Comparison of ENCODE assay signal across 9 mouse cellular contexts in genomic region chr5:72558716-72559526, GRCm38 (mm10). TPM values are rescaled to one million over a fixed set of nuclear protein-coding genes. Genes with fewer than 3 reads are reported as not detected.
A peak's percentile ranks its signal among the peaks of the same experiment; 100 is the strongest.
DNase-seq lines count a peak whose midpoint lies in the region; ATAC-seq and TF ChIP-seq lines count a peak whose summit lies in the region.
"Had no signal": no experiment of that assay in that cellular context is flagged by ENCODE, and none has a peak within 500 bp of the region (broad histone marks: within the 10 kb centered on the region; RNA-seq: fewer than 3 reads in every experiment).

No protein-coding gene starts in this region.

- H3K4me1 ChIP-seq in forebrain, embryonic 15.5 days: peaks cover 17% of the 10 kb centered on the region
- peaks cover 9% of the 10 kb centered on the region for H3K4me1 ChIP-seq in hindbrain, postnatal 0 days (ENCODE audit: insufficient read depth, low read length)
- peaks cover 7% of the 10 kb centered on the region; the same call in 1 of the 2 replicates for H3K4me1 ChIP-seq in stomach, embryonic 14.5 days (ENCODE audit: control insufficient read depth, insufficient read depth, low read length)

- no peaks in the 10 kb centered on the region for H3K27me3 ChIP-seq in forebrain, embryonic 15.5 days
- H3K27me3 ChIP-seq in hindbrain, postnatal 0 days (ENCODE audit: insufficient read depth, low read length): no peaks in the 10 kb centered on the region
- no peaks in the 10 kb centered on the region for H3K27me3 ChIP-seq in stomach, embryonic 14.5 days (ENCODE audit: control insufficient read depth, insufficient read depth, low read length)

- TF ChIP-seq CTCF in hindbrain, postnatal 0 days (IDR thresholded peaks at IDR 0.05; ENCODE audit: low read depth): no peak

- H3K4me3 ChIP-seq in forebrain, embryonic 15.5 days: peak overlapping the region; percentile 80
- peak overlapping the region; percentile 96 for H3K4me3 ChIP-seq in hindbrain, postnatal 0 days (ENCODE audit: low read length)
- peak overlapping the region; percentile 61 for H3K4me3 ChIP-seq in macrophage (ENCODE audit: inconsistent target)
- peak overlapping the region; percentile 90 for H3K4me3 ChIP-seq in stomach, embryonic 14.5 days (ENCODE audit: low read depth, low read length)

- under 1% methylated on average over 57 of the region's 57 CpGs for WGBS in forebrain, embryonic 15.5 days
- WGBS in hindbrain, postnatal 0 days: under 1% methylated on average over 57 of the region's 57 CpGs
- 5% methylated on average over 54 of the region's 57 CpGs for WGBS in macrophage (ENCODE audit: missing documents)
- WGBS in stomach, embryonic 14.5 days: 1% methylated on average over 57 of the region's 57 CpGs

- ATAC-seq in forebrain, embryonic 15.5 days (replicated peaks): peak; percentile 80
- ATAC-seq in hindbrain, postnatal 0 days: peak; percentile 83
- peak; percentile 68 for ATAC-seq in stomach, embryonic 14.5 days (ENCODE audit: insufficient number of reproducible peaks, insufficient read depth, low FRiP score, low read depth)

- H3K79me2 ChIP-seq in macrophage (ENCODE audit: inconsistent target): peaks cover 53% of the 10 kb centered on the region

- peak; percentile 52 to 54 for DNase-seq in adrenal gland, adult 18-20 months (ENCODE audit: low spot score in 2 of 2)
- no peak for DNase-seq in adrenal gland, postnatal 25 days
- peak; percentile 53 for DNase-seq in retina, embryonic 14.5 days (ENCODE audit: low spot score)
- DNase-seq in retina, postnatal 1 day: no peak
- peak; percentile 24 for DNase-seq in hindbrain, postnatal 0 days (ENCODE audit: low spot score)

- peak overlapping the region; percentile 63 for H3K27ac ChIP-seq in forebrain, embryonic 15.5 days (replicated peaks)
- H3K27ac ChIP-seq in hindbrain, postnatal 0 days: peak overlapping the region; percentile 82
- peak overlapping the region; percentile 61 for H3K27ac ChIP-seq in macrophage
- peak overlapping the region; percentile 56 for H3K27ac ChIP-seq in stomach, embryonic 14.5 days (ENCODE audit: low read length)

- H3K36me3 ChIP-seq in forebrain, embryonic 15.5 days: peaks cover 5% of the 10 kb centered on the region; the same call in 1 of the 2 replicates
- no peaks in the 10 kb centered on the region for H3K36me3 ChIP-seq in hindbrain, postnatal 0 days (ENCODE audit: insufficient read depth, low read length)
- H3K36me3 ChIP-seq in macrophage (ENCODE audit: inconsistent target): no peaks in the 10 kb centered on the region
- peaks cover 2% of the 10 kb centered on the region; the same call in 1 of the 2 replicates for H3K36me3 ChIP-seq in stomach, embryonic 14.5 days (ENCODE audit: control insufficient read depth, insufficient read depth, low read length)

- H3K9ac ChIP-seq in forebrain, embryonic 15.5 days (replicated peaks): peak overlapping the region; percentile 85
- H3K9ac ChIP-seq in hindbrain, postnatal 0 days (replicated peaks; ENCODE audit: low read length): peak overlapping the region; percentile 88
- peak overlapping the region; percentile 82 for H3K9ac ChIP-seq in stomach, embryonic 14.5 days (replicated peaks; ENCODE audit: low read depth, low read length)

- H3K9me3 ChIP-seq in forebrain, embryonic 15.5 days: no peaks in the 10 kb centered on the region
- H3K9me3 ChIP-seq in hindbrain, postnatal 0 days (ENCODE audit: low read length): no peaks in the 10 kb centered on the region
- H3K9me3 ChIP-seq in stomach, embryonic 14.5 days (ENCODE audit: control insufficient read depth, low read depth, low read length): no peaks in the 10 kb centered on the region

- peak overlapping the region; percentile 73 for H3K4me2 ChIP-seq in forebrain, embryonic 15.5 days (replicated peaks)
- H3K4me2 ChIP-seq in hindbrain, postnatal 0 days (ENCODE audit: low read depth, low read length): peak overlapping the region; percentile 84
- H3K4me2 ChIP-seq in stomach, embryonic 14.5 days (replicated peaks; ENCODE audit: low read depth, low read length): peak overlapping the region; percentile 62

RNA-seq across cellular contexts. Expression of gene Nfxl1, which starts 0.6 kb away (rescaled TPM):
- 10 to 100 TPM; 11.9 to 13.5 TPM for total RNA-seq in adrenal gland, adult 18-20 months (2021)
- 15.1 and 21.6 TPM in 2 replicates for total RNA-seq in adrenal gland, postnatal 25 days (2021)
- polyA plus RNA-seq in forebrain, embryonic 15.5 days (2015; fragmentation: Nextera tagmentation; extraction: Ambion mirVana): 14.4 TPM in 2 replicates
- total RNA-seq in hindbrain, postnatal 0 days (2014; rRNA removed): 15.9 and 24.3 TPM in 2 replicates
- polyA plus RNA-seq in hindbrain, postnatal 0 days (2015; fragmentation: Nextera tagmentation; extraction: Ambion mirVana): 8.7 TPM in 2 replicates
- 1,000 to 10,000 TPM in 1 of 26 experiments, 100 to 1,000 TPM in 25; 123 to 1,096 (median 507) TPM for total RNA-seq in macrophage (2018; cell fraction: chromatin; rRNA removed)
- total RNA-seq in macrophage (2018; cell fraction: cytosol; rRNA removed): 100 to 1,000 TPM in 6 of 26 experiments, 10 to 100 TPM in 20; 23.3 to 127 (median 61.7) TPM
- total RNA-seq in macrophage (2018; cell fraction: nucleus; rRNA removed): 100 to 1,000 TPM in 25 of 26 experiments, 10 to 100 TPM in 1; 77.0 to 559 (median 275) TPM
- polyA plus RNA-seq in macrophage (2018): 25.2 to 83.5 TPM (median 75.2 TPM) in 3 replicates
- polyA plus RNA-seq in stomach, embryonic 14.5 days (2014; fragmentation: Nextera tagmentation; extraction: Ambion mirVana): 22.5 and 24.2 TPM in 2 replicates

RNA-seq across cellular contexts. Expression of gene Zar1, which starts 22.1 kb away (rescaled TPM):
- not detected for total RNA-seq in adrenal gland, adult 18-20 months (2021)
- total RNA-seq in adrenal gland, postnatal 25 days (2021): not detected in 2 replicates
- polyA plus RNA-seq in forebrain, embryonic 15.5 days (2015; fragmentation: Nextera tagmentation; extraction: Ambion mirVana): 1.2 and 1.6 TPM in 2 replicates
- 5.2 and 5.4 TPM in 2 replicates for total RNA-seq in hindbrain, postnatal 0 days (2014; rRNA removed)
- polyA plus RNA-seq in hindbrain, postnatal 0 days (2015; fragmentation: Nextera tagmentation; extraction: Ambion mirVana): 7.3 and 8.0 TPM in 2 replicates
- not detected for total RNA-seq in macrophage (2018; cell fraction: chromatin; rRNA removed)
- total RNA-seq in macrophage (2018; cell fraction: cytosol; rRNA removed): not detected
- not detected for total RNA-seq in macrophage (2018; cell fraction: nucleus; rRNA removed)
- polyA plus RNA-seq in macrophage (2018): not detected in 3 replicates
- 0.25 TPM in 1 of 2 replicates, not detected in the other for polyA plus RNA-seq in stomach, embryonic 14.5 days (2014; fragmentation: Nextera tagmentation; extraction: Ambion mirVana)
- total RNA-seq: gastrocnemius, postnatal 4 days had no signal

RNA-seq across cellular contexts. Expression of gene Gm5868, which starts 28.4 kb away (rescaled TPM):
- 1 to 10 TPM in 1 of 2 experiments, under 1 TPM in 1; 0.83 to 2.0 TPM for total RNA-seq in adrenal gland, adult 18-20 months (2021)
- 1.7 and 2.1 TPM in 2 replicates for total RNA-seq in adrenal gland, postnatal 25 days (2021)
- 2.3 and 2.5 TPM in 2 replicates for polyA plus RNA-seq in forebrain, embryonic 15.5 days (2015; fragmentation: Nextera tagmentation; extraction: Ambion mirVana)
- 3.5 and 5.0 TPM in 2 replicates for total RNA-seq in hindbrain, postnatal 0 days (2014; rRNA removed)
- 4.6 and 5.7 TPM in 2 replicates for polyA plus RNA-seq in hindbrain, postnatal 0 days (2015; fragmentation: Nextera tagmentation; extraction: Ambion mirVana)
- not detected for total RNA-seq in macrophage (2018; cell fraction: chromatin; rRNA removed)
- total RNA-seq in macrophage (2018; cell fraction: cytosol; rRNA removed): not detected
- not detected for total RNA-seq in macrophage (2018; cell fraction: nucleus; rRNA removed)
- not detected in 3 replicates for polyA plus RNA-seq in macrophage (2018)
- 0.21 and 0.29 TPM in 2 replicates for polyA plus RNA-seq in stomach, embryonic 14.5 days (2014; fragmentation: Nextera tagmentation; extraction: Ambion mirVana)
- total RNA-seq: gastrocnemius, postnatal 4 days had no signal

RNA-seq across cellular contexts. Expression of gene Corin, which starts 54.6 kb away (rescaled TPM):
- under 1 TPM in 1 of 2 experiments, not detected in 1; 0.16 TPM for total RNA-seq in adrenal gland, adult 18-20 months (2021)
- not detected in 2 replicates for total RNA-seq in adrenal gland, postnatal 25 days (2021)
- 0.08 TPM in 1 of 2 replicates, not detected in the other for polyA plus RNA-seq in forebrain, embryonic 15.5 days (2015; fragmentation: Nextera tagmentation; extraction: Ambion mirVana)
- 0.72 and 1.1 TPM in 2 replicates for total RNA-seq in hindbrain, postnatal 0 days (2014; rRNA removed)
- 0.71 and 0.96 TPM in 2 replicates for polyA plus RNA-seq in hindbrain, postnatal 0 days (2015; fragmentation: Nextera tagmentation; extraction: Ambion mirVana)
- total RNA-seq in macrophage (2018; cell fraction: chromatin; rRNA removed): under 1 TPM in 1 of 26 experiments, not detected in 25; 0.27 TPM
- under 1 TPM in 8 of 26 experiments, not detected in 18; under 0.01 to 0.09 (median 0.04) TPM for total RNA-seq in macrophage (2018; cell fraction: cytosol; rRNA removed)
- total RNA-seq in macrophage (2018; cell fraction: nucleus; rRNA removed): under 1 TPM in 3 of 26 experiments, not detected in 23; 0.11 to 0.21 (median 0.12) TPM
- polyA plus RNA-seq in macrophage (2018): not detected in 3 replicates
- 1.4 and 2.3 TPM in 2 replicates for polyA plus RNA-seq in stomach, embryonic 14.5 days (2014; fragmentation: Nextera tagmentation; extraction: Ambion mirVana)

Comparison
In these comparisons a context has a peak if more than half of its experiments do, and no peak if none do; other contexts are left out.
1. DNase-seq: peak in adrenal gland, adult 18-20 months (2 of 2), retina, embryonic 14.5 days (single experiment) and hindbrain, postnatal 0 days (single experiment); none in adrenal gland, postnatal 25 days (single experiment) and retina, postnatal 1 day (single experiment).
2. Peak in every context shown above with its lines, with median percentiles within 50 percentile points of each other: ATAC-seq, H3K27ac ChIP-seq, H3K4me2 ChIP-seq, H3K4me3 ChIP-seq and H3K9ac ChIP-seq.